Mouse (Mus musculus) hematopoietic stem cell, adult 5-6 weeks (primary cell): ENCODE results near the gene 2310011J03Rik. TPM values are rescaled to one million over a fixed set of nuclear protein-coding genes. Genes with fewer than 3 reads are reported as not detected.

Experiments used
- ATAC-seq, 2 experiments: fragments of 125-278 bp in 1 of 2; replicated peaks in 1 of 2; 2 replicates each; pipeline ENCODE4 v1.8.0; 2016 to 2017; ENCODE audit warnings: inconsistent platforms in 2 of 2, mild to moderate bottlenecking in 2 of 2, moderate number of reproducible peaks in 2 of 2, low read depth in 1 of 2, moderate TSS enrichment in 1 of 2; ENCODE audit not compliant: low FRiP score in 2 of 2, poor library complexity in 2 of 2, severe bottlenecking in 2 of 2, insufficient read depth in 1 of 2, low TSS enrichment in 1 of 2
- total RNA-seq: library from RNA; stranded (forward); fragments of 172-1452, 232-1000 nt; gene quantifications from 2 replicates; pipeline ENCODE4 v1.2.3, GENCODE M21; 2017

The 2310011J03Rik gene
- total RNA-seq, 1 experiment from 2014 or later = 8.5 TPM

GRCm38 (mm10) chr10:80324120-80325037, 4.0 kb upstream of the 2310011J03Rik start:
- no peak for ATAC-seq

GRCm38 (mm10) chr10:80323261-80324119, 3.2 kb upstream of the 2310011J03Rik start:
- peak; percentile 34 to 41; a peak in 3 of 4 replicates for ATAC-seq

- peak in 1 of 2 experiments; percentile 25; a peak in 1 of 4 replicates for ATAC-seq
Measured at GRCm38 (mm10) chr10:80322811-80323211, 2.5 kb upstream of the 2310011J03Rik start.

- ATAC-seq = no peak
Measured at GRCm38 (mm10) chr10:80321670-80322581, 1.6 kb upstream of the 2310011J03Rik start.

- ATAC-seq = no peak
Measured at GRCm38 (mm10) chr10:80321014-80321669, 805 bp upstream of the 2310011J03Rik start.

- no peak for ATAC-seq
Measured at GRCm38 (mm10) chr10:80317011-80317410, 3.3 kb downstream of the 2310011J03Rik start.

GRCm38 (mm10) chr10:80316359-80316781, 4.0 kb downstream of the 2310011J03Rik start:
- no peak for ATAC-seq

GRCm38 (mm10) chr10:80315315-80315714, 5.0 kb downstream of the 2310011J03Rik start:
- ATAC-seq = no peak

- no peak for ATAC-seq
Measured at GRCm38 (mm10) chr10:80314494-80315001, 5.8 kb downstream of the 2310011J03Rik start.

GRCm38 (mm10) chr10:80313627-80314201, 6.6 kb downstream of the 2310011J03Rik start:
- peak; percentile 43 to 57 for ATAC-seq

- no peak for ATAC-seq
Measured at GRCm38 (mm10) chr10:80312586-80313504, 7.5 kb downstream of the 2310011J03Rik start.

- ATAC-seq = no peak
Measured at GRCm38 (mm10) chr10:80311560-80311959, 8.8 kb downstream of the 2310011J03Rik start.

- peak; percentile 80 to 84 for ATAC-seq
Measured at GRCm38 (mm10) chr10:80304862-80305261, 15.5 kb downstream of the 2310011J03Rik start.

- ATAC-seq = peak; percentile 46 to 59
Measured at GRCm38 (mm10) chr10:80304458-80304857, 15.9 kb downstream of the 2310011J03Rik start.

GRCm38 (mm10) chr10:80302471-80302881, 17.9 kb downstream of the 2310011J03Rik start:
- no peak for ATAC-seq
